Comparison of ENCODE assay signal across 18 mouse cellular contexts in genomic region chr11:58201052-58201451, GRCm38 (mm10). TPM values are rescaled to one million over a fixed set of nuclear protein-coding genes. Genes with fewer than 3 reads are reported as not detected.
DNase-seq lines count a peak whose midpoint lies in the region; ATAC-seq and TF ChIP-seq lines count a peak whose summit lies in the region.
"Had no signal": no experiment of that assay in that cellular context is flagged by ENCODE, and none has a peak within 500 bp of the region (broad histone marks: within the 10 kb centered on the region; RNA-seq: fewer than 3 reads in every experiment).

No protein-coding gene starts in this region.

- H3K9ac ChIP-seq in liver, postnatal 0 days (replicated peaks): no peak overlapping the region; the same call in 1 of the 2 replicates
- no peak overlapping the region for H3K9ac ChIP-seq in liver, embryonic 11.5 days (ENCODE audit: low read depth, low read length)
- H3K9ac ChIP-seq: hindbrain, embryonic 12.5 days; liver, embryonic 14.5 days; neural tube, embryonic 15.5 days had no signal

- H3K9me3 ChIP-seq in liver, postnatal 0 days (ENCODE audit: low read length): no peaks in the 10 kb centered on the region
- no peaks in the 10 kb centered on the region for H3K9me3 ChIP-seq in liver, embryonic 11.5 days (ENCODE audit: control insufficient read depth, low read length)
- H3K9me3 ChIP-seq: hindbrain, embryonic 12.5 days; limb, embryonic 10.5 days; neural tube, embryonic 15.5 days had no signal

- H3K36me3 ChIP-seq in liver, postnatal 0 days (replicated peaks; ENCODE audit: insufficient read depth, low read length): peaks cover 30% of the 10 kb centered on the region
- no peaks in the 10 kb centered on the region for H3K36me3 ChIP-seq in liver, embryonic 11.5 days (ENCODE audit: control insufficient read depth, insufficient read depth, low read length)
- H3K36me3 ChIP-seq: hindbrain, embryonic 12.5 days; limb, embryonic 10.5 days; neural tube, embryonic 15.5 days had no signal

- TF ChIP-seq CTCF in liver, postnatal 0 days (IDR thresholded peaks at IDR 0.05; ENCODE audit: low read depth): no peak

- no peak for ATAC-seq in liver, postnatal 0 days
- ATAC-seq in liver, embryonic 11.5 days (replicated peaks; ENCODE audit: low FRiP score): no peak
- peak; percentile 20 for ATAC-seq in inflammation-experienced regulatory T-cells, adult 6 months

- intact Hi-C loops in heart, postnatal 10 days (cut with DNase I): loop anchor here (2.0 kb wide), 1 partner anchor 14 kb away; no protein-coding TSS in a partner anchor

- peak; percentile 27 to 49 for DNase-seq in cerebellum, postnatal 25 days
- no peak for DNase-seq in cerebellum, postnatal 36 days
- no peak for DNase-seq in liver, postnatal 0 days
- DNase-seq in liver, embryonic 11.5 days (ENCODE audit: low spot score): no peak
- DNase-seq in thymus, postnatal 4 days: peak; percentile 72
- no peak for DNase-seq in heart, postnatal 10 days
- no peak for DNase-seq in urinary bladder, postnatal 36 days (ENCODE audit: low spot score in 2 of 2)
- DNase-seq: adrenal gland, postnatal 36 days; cerebellum, adult 11 months; embryo, embryonic 11 days; kidney, adult 18-20 months; kidney, postnatal 25 days had no signal

- H3K4me1 ChIP-seq in liver, postnatal 0 days (ENCODE audit: insufficient read depth): peaks cover 23% of the 10 kb centered on the region
- peaks cover 6% of the 10 kb centered on the region for H3K4me1 ChIP-seq in liver, embryonic 11.5 days (replicated peaks; ENCODE audit: control insufficient read depth, insufficient read depth, low read length)

- no peak for TF ChIP-seq EP300 in liver, postnatal 0 days (IDR thresholded peaks at IDR 0.05; ENCODE audit: low read depth)

- H3K4me3 ChIP-seq in liver, postnatal 0 days (ENCODE audit: low read depth, low read length): peak overlapping the region; percentile 68; the same call in 1 of the 2 replicates
- H3K4me3 ChIP-seq in liver, embryonic 11.5 days (ENCODE audit: low read depth, low read length): no peak overlapping the region
- H3K4me3 ChIP-seq: hindbrain, embryonic 12.5 days; limb, embryonic 10.5 days; neural tube, embryonic 15.5 days had no signal

- no peaks in the 10 kb centered on the region for H3K27me3 ChIP-seq in liver, postnatal 0 days (ENCODE audit: insufficient read depth, low read length)
- no peaks in the 10 kb centered on the region for H3K27me3 ChIP-seq in liver, embryonic 11.5 days (replicated peaks; ENCODE audit: control insufficient read depth, insufficient read depth, low read length)
- H3K27me3 ChIP-seq: hindbrain, embryonic 12.5 days; neural tube, embryonic 15.5 days had no signal

- WGBS in liver, postnatal 0 days (ENCODE audit: insufficient replicate concordance): 84% methylated on average over 12 of the region's 12 CpGs
- WGBS in liver, embryonic 11.5 days: 89% methylated on average over 12 of the region's 12 CpGs

- H3K27ac ChIP-seq in liver, postnatal 0 days (ENCODE audit: low read depth): no peak overlapping the region
- H3K27ac ChIP-seq in liver, embryonic 11.5 days (ENCODE audit: low read depth, low read length): no peak overlapping the region
- H3K27ac ChIP-seq: hindbrain, embryonic 12.5 days; limb, embryonic 10.5 days; liver, embryonic 14.5 days; macrophage; neural tube, embryonic 15.5 days had no signal

- peak overlapping the region; percentile 85 for H3K4me2 ChIP-seq in liver, postnatal 0 days (ENCODE audit: low read depth, low read length)
- H3K4me2 ChIP-seq in liver, embryonic 11.5 days: no peak overlapping the region
- H3K4me2 ChIP-seq: hindbrain, embryonic 12.5 days; neural tube, embryonic 15.5 days had no signal

RNA-seq across cellular contexts. Expression of gene Irgm2, which starts 1.6 kb away (rescaled TPM):
- polyA plus RNA-seq in liver, postnatal 0 days (2015; fragmentation: Nextera tagmentation; extraction: Ambion mirVana): 17.2 and 18.2 TPM in 2 replicates
- polyA plus RNA-seq in liver, embryonic 11.5 days (2014; fragmentation: Nextera tagmentation; extraction: Ambion mirVana): 2.3 and 2.5 TPM in 2 replicates
- 10 to 100 TPM; 47.5 to 49.5 (median 48.5) TPM for polyA plus RNA-seq in inflammation-experienced regulatory T-cells, adult 6 months (2017; shearing (Covaris generic))
- total RNA-seq in heart, postnatal 10 days (2021): 1 to 10 TPM; 5.1 to 7.4 TPM

RNA-seq across cellular contexts. Expression of gene Igtp, which starts 1.7 kb away (rescaled TPM):
- polyA plus RNA-seq in liver, postnatal 0 days (2015; fragmentation: Nextera tagmentation; extraction: Ambion mirVana): 42.4 and 43.7 TPM in 2 replicates
- 5.0 and 5.5 TPM in 2 replicates for polyA plus RNA-seq in liver, embryonic 11.5 days (2014; fragmentation: Nextera tagmentation; extraction: Ambion mirVana)
- 100 to 1,000 TPM; 300 to 422 (median 383) TPM for polyA plus RNA-seq in inflammation-experienced regulatory T-cells, adult 6 months (2017; shearing (Covaris generic))
- 1 to 10 TPM; 3.1 to 5.1 TPM for total RNA-seq in heart, postnatal 10 days (2021)

RNA-seq across cellular contexts. Expression of gene Mrpl22, which starts 29.6 kb away (rescaled TPM):
- 87.7 and 87.9 TPM in 2 replicates for polyA plus RNA-seq in liver, postnatal 0 days (2015; fragmentation: Nextera tagmentation; extraction: Ambion mirVana)
- 178 and 190 TPM in 2 replicates for polyA plus RNA-seq in liver, embryonic 11.5 days (2014; fragmentation: Nextera tagmentation; extraction: Ambion mirVana)
- polyA plus RNA-seq in inflammation-experienced regulatory T-cells, adult 6 months (2017; shearing (Covaris generic)): 10 to 100 TPM; 58.3 to 73.6 (median 64.8) TPM
- 10 to 100 TPM; 49.5 to 54.2 TPM for total RNA-seq in heart, postnatal 10 days (2021)

RNA-seq across cellular contexts. Expression of gene Gemin5, which starts 32.7 kb away (rescaled TPM):
- polyA plus RNA-seq in liver, postnatal 0 days (2015; fragmentation: Nextera tagmentation; extraction: Ambion mirVana): 4.2 and 5.3 TPM in 2 replicates
- polyA plus RNA-seq in liver, embryonic 11.5 days (2014; fragmentation: Nextera tagmentation; extraction: Ambion mirVana): 36.6 and 41.1 TPM in 2 replicates
- polyA plus RNA-seq in inflammation-experienced regulatory T-cells, adult 6 months (2017; shearing (Covaris generic)): 1 to 10 TPM; 5.7 to 6.4 (median 5.9) TPM
- total RNA-seq in heart, postnatal 10 days (2021): 10 to 100 TPM; 10.2 to 11.9 TPM

Comparison
In these comparisons a context has a peak if more than half of its experiments do, and no peak if none do; other contexts are left out.
1. DNase-seq: peak in cerebellum, postnatal 25 days (2 of 2) and thymus, postnatal 4 days (single experiment); none in cerebellum, postnatal 36 days (0 of 2), liver, postnatal 0 days (single experiment), liver, embryonic 11.5 days (single experiment), heart, postnatal 10 days (0 of 2) and urinary bladder, postnatal 36 days (0 of 2).